ENCODE assay signal across 15 mouse cellular contexts in genomic region chr11:107156977-107157642, GRCm38 (mm10). TPM values are rescaled to one million over a fixed set of nuclear protein-coding genes. Genes with fewer than 3 reads are reported as not detected.
A peak's percentile ranks its signal among the peaks of the same experiment; 100 is the strongest.
DNase-seq lines count a peak whose midpoint lies in the region; ATAC-seq lines count a peak whose summit lies in the region.
"Had no signal": no experiment of that assay in that cellular context is flagged by ENCODE, and none has a peak within 500 bp of the region (broad histone marks: within the 10 kb centered on the region; RNA-seq: fewer than 3 reads in every experiment).

No protein-coding gene starts in this region.

- 47% methylated on average over 5 of the region's 5 CpGs for WGBS in liver, embryonic 13.5 days (ENCODE audit: insufficient replicate concordance)
- WGBS in liver, embryonic 11.5 days = 37% methylated on average over 5 of the region's 5 CpGs

- no peak overlapping the region for H3K9ac ChIP-seq in liver, embryonic 13.5 days
- no peak overlapping the region; the same call in 1 of the 2 replicates for H3K9ac ChIP-seq in liver, embryonic 11.5 days (ENCODE audit: low read depth, low read length)
- H3K9ac ChIP-seq: embryonic facial prominence, embryonic 15.5 days; forebrain, postnatal 0 days; liver, embryonic 14.5 days; midbrain, embryonic 12.5 days had no signal

- no peaks in the 10 kb centered on the region for H3K36me3 ChIP-seq in liver, embryonic 13.5 days
- no peaks in the 10 kb centered on the region for H3K36me3 ChIP-seq in liver, embryonic 11.5 days (ENCODE audit: control insufficient read depth, insufficient read depth, low read length)
- H3K36me3 ChIP-seq: embryonic facial prominence, embryonic 15.5 days; midbrain, embryonic 12.5 days had no signal

- peak; percentile 20; the same call in 1 of the 2 replicates for ATAC-seq in liver, embryonic 13.5 days (ENCODE audit: low read depth)
- no peak for ATAC-seq in liver, embryonic 11.5 days (replicated peaks; ENCODE audit: low FRiP score)
- 0 out of 2 replicates have a peak, but pooled peaks have one; percentile 18 for ATAC-seq in megakaryocyte-erythroid progenitor cell, adult 5-6 weeks (replicated peaks; ENCODE audit: low FRiP score, low TSS enrichment, poor library complexity, severe bottlenecking)
- ATAC-seq in activated CD4-positive, CD25-positive, alpha-beta regulatory T cell, adult 4 months = no peak
- ATAC-seq: forebrain, postnatal 0 days had no signal

- H3K27me3 ChIP-seq in liver, embryonic 13.5 days = no peaks in the 10 kb centered on the region
- H3K27me3 ChIP-seq in liver, embryonic 11.5 days (replicated peaks; ENCODE audit: control insufficient read depth, insufficient read depth, low read length) = no peaks in the 10 kb centered on the region
- H3K27me3 ChIP-seq: embryonic facial prominence, embryonic 15.5 days; midbrain, embryonic 12.5 days had no signal

- no peak overlapping the region for H3K4me2 ChIP-seq in liver, embryonic 13.5 days
- no peak overlapping the region for H3K4me2 ChIP-seq in liver, embryonic 11.5 days
- H3K4me2 ChIP-seq: embryonic facial prominence, embryonic 15.5 days; midbrain, embryonic 12.5 days had no signal

- H3K4me1 ChIP-seq in liver, embryonic 13.5 days (replicated peaks) = peaks cover 8% of the 10 kb centered on the region; the same call in 1 of the 2 replicates
- H3K4me1 ChIP-seq in liver, embryonic 11.5 days (replicated peaks; ENCODE audit: control insufficient read depth, insufficient read depth, low read length) = peaks cover 3% of the 10 kb centered on the region; the same call in 1 of the 2 replicates
- H3K4me1 ChIP-seq: embryonic facial prominence, embryonic 15.5 days; midbrain, embryonic 12.5 days had no signal

- no peak overlapping the region for H3K27ac ChIP-seq in liver, embryonic 13.5 days
- no peak overlapping the region for H3K27ac ChIP-seq in liver, embryonic 11.5 days (ENCODE audit: low read depth, low read length)
- H3K27ac ChIP-seq: embryonic facial prominence, embryonic 15.5 days; heart, adult 2 months; liver, embryonic 14.5 days; midbrain, embryonic 12.5 days had no signal

- no peak overlapping the region for H3K4me3 ChIP-seq in liver, embryonic 13.5 days (replicated peaks)
- H3K4me3 ChIP-seq in liver, embryonic 11.5 days (ENCODE audit: low read depth, low read length) = no peak overlapping the region
- H3K4me3 ChIP-seq: embryonic facial prominence, embryonic 15.5 days; heart, adult 2 months; midbrain, embryonic 12.5 days had no signal

- H3K9me3 ChIP-seq in liver, embryonic 13.5 days (replicated peaks) = no peaks in the 10 kb centered on the region
- H3K9me3 ChIP-seq in liver, embryonic 11.5 days (ENCODE audit: control insufficient read depth, low read length) = no peaks in the 10 kb centered on the region
- H3K9me3 ChIP-seq: embryonic facial prominence, embryonic 15.5 days; midbrain, embryonic 12.5 days had no signal

- DNase-seq in adrenal gland, adult 2 months = peak; percentile 19
- DNase-seq in adrenal gland, adult 18-20 months (ENCODE audit: low spot score in 2 of 2) = no peak
- DNase-seq in liver, embryonic 13.5 days = no peak
- DNase-seq in liver, embryonic 11.5 days (ENCODE audit: low spot score) = no peak
- peak; percentile 23 for DNase-seq in fibroblast of lung, adult 2 months (ENCODE audit: low read depth)
- no peak for DNase-seq in thymus, postnatal 10 days (ENCODE audit: low spot score in 2 of 2)
- DNase-seq: cerebellum, postnatal 14 days; forebrain, postnatal 0 days; kidney, adult 9 months had no signal

RNA-seq across cellular contexts. Expression of gene Bptf, which starts 25.2 kb away (rescaled TPM):
- 10 to 100 TPM; 33.6 to 43.6 TPM for total RNA-seq in adrenal gland, adult 2 months (2021)
- 22.1 and 22.4 TPM in 2 replicates for polyA plus RNA-seq in adrenal gland, adult 2 months (2012; rRNA removed)
- 10 to 100 TPM; 34.2 to 37.6 TPM for total RNA-seq in adrenal gland, adult 18-20 months (2021)
- polyA plus RNA-seq in liver, embryonic 13.5 days (2015; fragmentation: Nextera tagmentation; extraction: Ambion mirVana) = 8.7 and 9.3 TPM in 2 replicates
- 22.6 and 27.9 TPM in 2 replicates for polyA plus RNA-seq in liver, embryonic 11.5 days (2014; fragmentation: Nextera tagmentation; extraction: Ambion mirVana)
- total RNA-seq in megakaryocyte-erythroid progenitor cell, adult 5-6 weeks (2014; fragmentation: Nextera tagmentation) = 80.7 and 83.9 TPM in 2 replicates
- total RNA-seq in megakaryocyte-erythroid progenitor cell, adult 5-6 weeks (2017) = 46.5 and 49.6 TPM in 2 replicates
- polyA plus RNA-seq in activated CD4-positive, CD25-positive, alpha-beta regulatory T cell, adult 4 months (2017; shearing (Covaris generic)) = 10 to 100 TPM; 57.7 to 74.0 TPM

RNA-seq across cellular contexts. Expression of gene Nol11, which starts 32.1 kb away (rescaled TPM):
- 10 to 100 TPM; 24.5 to 25.3 TPM for total RNA-seq in adrenal gland, adult 2 months (2021)
- polyA plus RNA-seq in adrenal gland, adult 2 months (2012; rRNA removed) = 2.1 and 2.6 TPM in 2 replicates
- 10 to 100 TPM; 22.0 to 22.3 TPM for total RNA-seq in adrenal gland, adult 18-20 months (2021)
- polyA plus RNA-seq in liver, embryonic 13.5 days (2015; fragmentation: Nextera tagmentation; extraction: Ambion mirVana) = 33.8 and 42.2 TPM in 2 replicates
- 62.8 and 70.7 TPM in 2 replicates for polyA plus RNA-seq in liver, embryonic 11.5 days (2014; fragmentation: Nextera tagmentation; extraction: Ambion mirVana)
- 75.7 and 106 TPM in 2 replicates for total RNA-seq in megakaryocyte-erythroid progenitor cell, adult 5-6 weeks (2014; fragmentation: Nextera tagmentation)
- total RNA-seq in megakaryocyte-erythroid progenitor cell, adult 5-6 weeks (2017) = 73.9 and 74.6 TPM in 2 replicates
- 10 to 100 TPM; 44.5 to 45.8 TPM for polyA plus RNA-seq in activated CD4-positive, CD25-positive, alpha-beta regulatory T cell, adult 4 months (2017; shearing (Covaris generic))

Comparison
In these comparisons a context has a peak if more than half of its experiments do, and no peak if none do; other contexts are left out.
1. DNase-seq: peak in adrenal gland, adult 2 months (single experiment) and fibroblast of lung, adult 2 months (single experiment); none in adrenal gland, adult 18-20 months (0 of 2), liver, embryonic 13.5 days (single experiment), liver, embryonic 11.5 days (single experiment) and thymus, postnatal 10 days (0 of 2).
2. ATAC-seq: peak in liver, embryonic 13.5 days (single experiment) and megakaryocyte-erythroid progenitor cell, adult 5-6 weeks (single experiment); none in liver, embryonic 11.5 days (single experiment) and activated CD4-positive, CD25-positive, alpha-beta regulatory T cell, adult 4 months (single experiment).